Mouse (Mus musculus) forebrain, embryonic 16.5 days (tissue): ENCODE data around the gene Suclg1. TPM values are rescaled to one million over a fixed set of nuclear protein-coding genes. Genes with fewer than 3 reads are reported as not detected.

Source experiments
- ATAC-seq: fragments of 200-750 bp; cut with Nextera tagmentation; 2 replicates; pipeline ENCODE4 v1.8.0; 2017; ENCODE audit warnings: mild to moderate bottlenecking, moderate library complexity
- H3K27ac ChIP-seq: fragments of 300-500 bp; sonication (generic); 2 replicates; pipeline ENCODE4 v1.5.1; 2014; ENCODE audit warnings: low read length, control low read depth
- H3K27me3 ChIP-seq: fragments of 300-500 bp; sonication (generic); replicated peaks from 2 replicates; pipeline ENCODE4 v1.6.1; 2014; ENCODE audit warnings: low read length; ENCODE audit not compliant: control insufficient read depth, insufficient read depth
- H3K36me3 ChIP-seq: fragments of 300-500 bp; sonication (generic); 2 replicates; pipeline ENCODE4 v1.6.1; 2014; ENCODE audit not compliant: control insufficient read depth, insufficient read depth
- H3K4me1 ChIP-seq: fragments of 300-500 bp; sonication (generic); replicated peaks from 2 replicates; pipeline ENCODE4 v1.6.1; 2014; ENCODE audit warnings: low read length; ENCODE audit not compliant: control insufficient read depth, insufficient read depth
- H3K4me2 ChIP-seq: fragments of 300-500 bp; sonication (generic); 2 replicates; pipeline ENCODE4 v1.6.1; 2014; ENCODE audit warnings: mild to moderate bottlenecking, low read length, control low read depth
- H3K4me3 ChIP-seq: fragments of 300-500 bp; sonication (generic); replicated peaks from 2 replicates; pipeline ENCODE4 v1.5.1; 2014; ENCODE audit warnings: mild to moderate bottlenecking, low read length, control low read depth
- H3K9ac ChIP-seq: fragments of 300-500 bp; sonication (generic); replicated peaks from 2 replicates; pipeline ENCODE4 v1.6.1; 2014; ENCODE audit warnings: low read depth, low read length, control low read depth
- H3K9me3 ChIP-seq: fragments of 300-500 bp; sonication (generic); 2 replicates; pipeline ENCODE4 v1.6.1; 2016; ENCODE audit warnings: low read length; ENCODE audit not compliant: control insufficient read depth
- WGBS: fragments of 180-500 bp; shearing (Covaris S2); extraction: QIAGEN DNeasy Blood & Tissue Kit; methylation state at CpG from one replicate; pipeline ENCODE4 v1.1.7; 2014; 5-methylcytosine and 5-hydroxymethylcytosine counted together
- polyA plus RNA-seq: library from polyadenylated mRNA; unstranded; fragments of >200 nt; fragmentation: Nextera tagmentation; extraction: Ambion mirVana; gene quantifications from 2 replicates; pipeline ENCODE4 v1.2.1, GENCODE M21; 2015

Gene Suclg1
- polyA plus RNA-seq, 1 experiment from 2014 or later, result 132 TPM

DNA sequence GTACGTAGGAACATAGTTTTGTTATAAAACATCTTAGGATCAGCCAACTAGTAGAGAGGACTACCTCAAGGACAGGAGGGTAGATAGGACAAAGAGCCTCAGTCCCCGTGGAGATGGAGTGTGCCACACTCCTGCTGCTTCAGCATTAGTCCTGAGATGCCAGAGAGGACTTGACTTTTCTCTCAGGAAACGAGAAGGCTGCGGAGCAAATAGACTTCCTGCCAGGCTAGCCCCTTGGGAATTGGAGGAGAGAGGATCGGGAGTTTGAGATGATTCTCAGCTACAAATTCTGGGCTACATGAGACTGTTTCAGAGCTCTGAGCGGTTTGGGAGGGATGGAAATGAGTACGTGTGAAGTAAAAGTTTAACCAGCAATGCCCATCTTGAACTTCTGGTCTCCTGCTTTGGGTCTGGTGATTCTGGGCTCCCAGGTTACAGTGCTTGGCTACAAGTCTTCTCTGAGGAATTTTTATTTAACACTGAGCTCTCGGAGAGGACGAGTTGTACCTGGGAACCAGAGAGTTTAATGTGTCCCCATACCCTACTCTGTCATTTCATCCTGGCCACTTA lies 32.4 kb downstream of the Suclg1 start:
- H3K9me3 ChIP-seq, result no peaks in the 10 kb centered on the region
- no peak overlapping the region for H3K27ac ChIP-seq
- peaks cover 9% of the 10 kb centered on the region for H3K36me3 ChIP-seq
- 86% methylated on average over 9 of the region's 9 CpGs for WGBS
- H3K27me3 ChIP-seq, result no peaks in the 10 kb centered on the region
- no peak overlapping the region for H3K4me3 ChIP-seq
- H3K9ac ChIP-seq, result no peak overlapping the region
- no peak overlapping the region for H3K4me2 ChIP-seq
- no peaks in the 10 kb centered on the region for H3K4me1 ChIP-seq
- ATAC-seq, result no peak

- 100% methylated on average over 2 of the region's 2 CpGs for whole genome bisulfite sequencing
- H3K4me3 ChIP-seq, result no peak overlapping the region
- no peak for ATAC-seq
- H3K4me2 ChIP-seq, result no peak overlapping the region
- no peaks in the 10 kb centered on the region for H3K4me1 ChIP-seq
- no peak overlapping the region for H3K9ac ChIP-seq
- H3K27ac ChIP-seq, result no peak overlapping the region
- no peaks in the 10 kb centered on the region for H3K36me3 ChIP-seq
- H3K27me3 ChIP-seq, result no peaks in the 10 kb centered on the region
- no peaks in the 10 kb centered on the region for H3K9me3 ChIP-seq
These were observed 38.1 kb downstream of the Suclg1 start for GRCm38 (mm10) chr6:73286326-73286725.

- no peak overlapping the region for H3K4me2 ChIP-seq
- no peak overlapping the region for H3K27ac ChIP-seq
- H3K36me3 ChIP-seq, result no peaks in the 10 kb centered on the region
- H3K4me3 ChIP-seq, result no peak overlapping the region
- no peaks in the 10 kb centered on the region for H3K9me3 ChIP-seq
- no peaks in the 10 kb centered on the region for H3K27me3 ChIP-seq
- 75% methylated on average over 6 of the region's 6 CpGs for WGBS
- no peaks in the 10 kb centered on the region for H3K4me1 ChIP-seq
- H3K9ac ChIP-seq, result no peak overlapping the region
- ATAC-seq, result no peak
These were observed 58.7 kb downstream of the Suclg1 start for GRCm38 (mm10) chr6:73306837-73307236.

GRCm38 (mm10) chr6:73308685-73309520 lies 60.7 kb downstream of the Suclg1 start:
- Histone ChIP-seq H3K4me3 (no peak overlapping the region), H3K9ac (no peak overlapping the region), H3K4me1 (no peaks in the 10 kb centered on the region), H3K36me3 (no peaks in the 10 kb centered on the region), H3K27ac (no peak overlapping the region), H3K9me3 (no peaks in the 10 kb centered on the region), H3K27me3 (no peaks in the 10 kb centered on the region), H3K4me2 (no peak overlapping the region)
- no peak for ATAC-seq
- 81% methylated on average over 10 of the region's 10 CpGs for WGBS

- Histone ChIP-seq H3K9ac (no peak overlapping the region), H3K4me1 (peaks cover 5% of the 10 kb centered on the region), H3K9me3 (no peaks in the 10 kb centered on the region), H3K36me3 (no peaks in the 10 kb centered on the region), H3K4me3 (no peak overlapping the region), H3K4me2 (no peak overlapping the region), H3K27ac (no peak overlapping the region), H3K27me3 (no peaks in the 10 kb centered on the region)
- WGBS, result 70% methylated on average over 6 of the region's 6 CpGs
- ATAC-seq, result no peak
These were observed 63.2 kb downstream of the Suclg1 start for GRCm38 (mm10) chr6:73311335-73311734.

GRCm38 (mm10) chr6:73311786-73312185 lies 63.6 kb downstream of the Suclg1 start:
- Histone ChIP-seq H3K36me3 (no peaks in the 10 kb centered on the region), H3K4me1 (peaks cover 5% of the 10 kb centered on the region), H3K27ac (no peak overlapping the region), H3K4me3 (no peak overlapping the region), H3K9ac (no peak overlapping the region), H3K4me2 (no peak overlapping the region), H3K9me3 (no peaks in the 10 kb centered on the region), H3K27me3 (no peaks in the 10 kb centered on the region)
- WGBS, result 85% methylated on average over 7 of the region's 7 CpGs
- ATAC-seq, result no peak

- peak; percentile 82 for ATAC-seq
- Histone ChIP-seq H3K27me3 (no peaks in the 10 kb centered on the region), H3K27ac (no peak overlapping the region)
These were observed 66.9 kb downstream of the Suclg1 start for GRCm38 (mm10) chr6:73314923-73315603.

DNA sequence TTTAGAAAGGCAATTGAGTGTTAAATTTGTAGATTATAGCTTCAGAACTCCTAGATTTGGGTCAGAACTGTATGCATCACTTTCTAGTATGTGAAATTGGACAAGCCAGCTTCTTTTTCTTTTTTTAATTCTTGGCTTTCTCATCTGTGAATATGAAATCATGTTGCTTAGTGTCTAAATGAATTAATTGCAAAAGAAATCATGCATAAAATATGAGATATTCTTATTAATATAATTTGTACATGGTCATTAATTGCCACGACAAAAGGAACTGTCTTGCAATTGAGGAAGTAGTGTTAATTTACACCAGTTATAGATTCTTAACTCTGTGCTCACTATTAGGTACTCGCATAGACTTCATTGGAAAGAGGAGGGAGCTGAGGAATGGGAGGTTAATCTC lies 74.1 kb downstream of the Suclg1 start:
- Histone ChIP-seq H3K9me3 (no peaks in the 10 kb centered on the region), H3K36me3 (no peaks in the 10 kb centered on the region), H3K4me2 (no peak overlapping the region), H3K27me3 (no peaks in the 10 kb centered on the region), H3K27ac (no peak overlapping the region), H3K4me1 (no peaks in the 10 kb centered on the region), H3K9ac (no peak overlapping the region), H3K4me3 (no peak overlapping the region)
- 81% methylated on average over 2 of the region's 2 CpGs for WGBS
- ATAC-seq, result no peak

More at GRCm38 (mm10) chr6:73314923-73315603, 66.9 kb downstream of the Suclg1 start:
- Histone ChIP-seq H3K9ac (peak overlapping the region; percentile 46), H3K36me3 (no peaks in the 10 kb centered on the region), H3K4me2 (peak overlapping the region; percentile 61), H3K4me1 (peaks cover 5% of the 10 kb centered on the region), H3K9me3 (no peaks in the 10 kb centered on the region), H3K4me3 (peak overlapping the region; percentile 42)
- WGBS, result 0% methylated on average over 17 of the region's 17 CpGs
